Mouse (Mus musculus) liver, embryonic 16.5 days (tissue): ENCODE data around the gene Trip11. TPM values are rescaled to one million over a fixed set of nuclear protein-coding genes. Genes with fewer than 3 reads are reported as not detected.

Experiments used
- ATAC-seq: fragments of 200-750 bp; cut with Nextera tagmentation; 2 replicates; pipeline ENCODE4 v1.8.0; 2017; ENCODE audit warnings: low read depth, mild to moderate bottlenecking, moderate number of reproducible peaks, moderate library complexity
- H3K27ac ChIP-seq: fragments of 300-500 bp; sonication (generic); 2 replicates; pipeline ENCODE4 v1.5.1; 2014; ENCODE audit warnings: mild to moderate bottlenecking, low read length
- H3K27me3 ChIP-seq: fragments of 300-500 bp; sonication (generic); 2 replicates; pipeline ENCODE4 v1.6.1; 2014; ENCODE audit warnings: low read depth, low read length, mixed read lengths; ENCODE audit not compliant: control insufficient read depth, insufficient read depth
- H3K36me3 ChIP-seq: fragments of 300-500 bp; sonication (generic); 2 replicates; pipeline ENCODE4 v1.6.1; 2014; ENCODE audit warnings: mild to moderate bottlenecking; ENCODE audit not compliant: control insufficient read depth, insufficient read depth
- H3K4me1 ChIP-seq: fragments of 300-500 bp; sonication (generic); 2 replicates; pipeline ENCODE4 v1.6.1; 2014; ENCODE audit warnings: low read depth, low read length, mixed read lengths; ENCODE audit not compliant: control insufficient read depth
- H3K4me2 ChIP-seq: fragments of 300-500 bp; sonication (generic); 2 replicates; pipeline ENCODE4 v1.6.1; 2014; ENCODE audit warnings: low read depth, low read length, mixed read lengths
- H3K4me3 ChIP-seq: fragments of 300-500 bp; sonication (generic); 2 replicates; pipeline ENCODE4 v1.5.1; 2014; ENCODE audit warnings: low read depth, mild to moderate bottlenecking, low read length
- H3K9ac ChIP-seq: fragments of 300-500 bp; sonication (generic); 2 replicates; pipeline ENCODE4 v1.6.1; 2014; ENCODE audit warnings: low read depth, low read length
- H3K9me3 ChIP-seq: fragments of 300-500 bp; sonication (generic); replicated peaks from 2 replicates; pipeline ENCODE4 v1.6.1; 2016; ENCODE audit warnings: low read length; ENCODE audit not compliant: control insufficient read depth
- WGBS: fragments of 180-500 bp; shearing (Covaris S2); extraction: QIAGEN DNeasy Blood & Tissue Kit; methylation state at CpG from one replicate; pipeline ENCODE4 v1.1.7; 2014; ENCODE audit not compliant: insufficient replicate concordance; 5-methylcytosine and 5-hydroxymethylcytosine counted together
- polyA plus RNA-seq: library from polyadenylated mRNA; unstranded; fragments of >200 nt; fragmentation: Nextera tagmentation; extraction: Ambion mirVana; gene quantifications from 2 replicates; pipeline ENCODE4 v1.2.1, GENCODE M21; 2015

Trip11 gene
- polyA plus RNA-seq, 1 experiment from 2014 or later, result 7.9 TPM

GRCm38 (mm10) chr12:101888312-101888711 is 24.8 kb downstream of the Trip11 start:
- peaks cover 26% of the 10 kb centered on the region for H3K36me3 ChIP-seq
- H3K9ac ChIP-seq, result no peak overlapping the region
- H3K4me3 ChIP-seq, result no peak overlapping the region
- H3K27ac ChIP-seq, result no peak overlapping the region
- 79% methylated on average over 2 of the region's 2 CpGs for WGBS
- H3K9me3 ChIP-seq, result no peaks in the 10 kb centered on the region
- no peaks in the 10 kb centered on the region for H3K27me3 ChIP-seq
- ATAC-seq, result no peak
- no peaks in the 10 kb centered on the region for H3K4me1 ChIP-seq
- H3K4me2 ChIP-seq, result no peak overlapping the region

GRCm38 (mm10) chr12:101884926-101885325 is 28.1 kb downstream of the Trip11 start:
- WGBS, result 82% methylated on average over 7 of the region's 7 CpGs
- Histone ChIP-seq H3K27me3 (no peaks in the 10 kb centered on the region), H3K4me1 (no peaks in the 10 kb centered on the region), H3K4me2 (no peak overlapping the region), H3K4me3 (no peak overlapping the region), H3K9ac (no peak overlapping the region), H3K27ac (no peak overlapping the region), H3K36me3 (peaks cover 22% of the 10 kb centered on the region), H3K9me3 (no peaks in the 10 kb centered on the region)
- no peak for ATAC-seq

- ATAC-seq, result no peak
- Histone ChIP-seq H3K27ac (no peak overlapping the region), H3K4me2 (no peak overlapping the region), H3K4me1 (no peaks in the 10 kb centered on the region), H3K36me3 (peaks cover 12% of the 10 kb centered on the region), H3K9ac (no peak overlapping the region), H3K9me3 (no peaks in the 10 kb centered on the region), H3K4me3 (no peak overlapping the region), H3K27me3 (no peaks in the 10 kb centered on the region)
- 71% methylated on average over 2 of the region's 2 CpGs for WGBS
Measured at GRCm38 (mm10) chr12:101876374-101876773, 36.7 kb downstream of the Trip11 start.

GRCm38 (mm10) chr12:101875107-101875506 is 38.0 kb downstream of the Trip11 start:
- H3K4me3 ChIP-seq, result no peak overlapping the region
- WGBS, result 67% methylated on average over 1 of the region's 1 CpGs
- no peaks in the 10 kb centered on the region for H3K27me3 ChIP-seq
- no peaks in the 10 kb centered on the region for H3K4me1 ChIP-seq
- no peaks in the 10 kb centered on the region for H3K9me3 ChIP-seq
- H3K4me2 ChIP-seq, result no peak overlapping the region
- no peak overlapping the region for H3K9ac ChIP-seq
- no peak for ATAC-seq
- H3K36me3 ChIP-seq, result peaks cover 12% of the 10 kb centered on the region
- no peak overlapping the region for H3K27ac ChIP-seq

- Histone ChIP-seq H3K9me3 (no peaks in the 10 kb centered on the region), H3K4me1 (no peaks in the 10 kb centered on the region), H3K4me3 (no peak overlapping the region), H3K36me3 (0 out of 2 replicates have a peak, but pooled peaks cover 2% of the 10 kb centered on the region), H3K27me3 (no peaks in the 10 kb centered on the region), H3K27ac (no peak overlapping the region), H3K9ac (no peak overlapping the region), H3K4me2 (no peak overlapping the region)
- 72% methylated on average over 10 of the region's 10 CpGs for WGBS
- no peak for ATAC-seq
Measured at GRCm38 (mm10) chr12:101862286-101862964, 50.6 kb downstream of the Trip11 start.

GRCm38 (mm10) chr12:101860256-101860655 is 52.8 kb downstream of the Trip11 start:
- Histone ChIP-seq H3K4me1 (no peaks in the 10 kb centered on the region), H3K27ac (no peak overlapping the region), H3K4me3 (no peak overlapping the region), H3K27me3 (no peaks in the 10 kb centered on the region), H3K9me3 (no peaks in the 10 kb centered on the region), H3K4me2 (no peak overlapping the region), H3K9ac (no peak overlapping the region), H3K36me3 (no peaks in the 10 kb centered on the region)
- 90% methylated on average over 1 of the region's 1 CpGs for whole genome bisulfite sequencing
- ATAC-seq, result no peak

GRCm38 (mm10) chr12:101858011-101858410 is 55.1 kb downstream of the Trip11 start:
- no peaks in the 10 kb centered on the region for H3K9me3 ChIP-seq
- H3K36me3 ChIP-seq, result no peaks in the 10 kb centered on the region
- ATAC-seq, result no peak
- H3K27ac ChIP-seq, result no peak overlapping the region
- no peak overlapping the region for H3K4me3 ChIP-seq
- no peak overlapping the region for H3K4me2 ChIP-seq
- no peaks in the 10 kb centered on the region for H3K4me1 ChIP-seq
- no peak overlapping the region for H3K9ac ChIP-seq
- 75% methylated on average over 5 of the region's 5 CpGs for WGBS
- no peaks in the 10 kb centered on the region for H3K27me3 ChIP-seq

- Histone ChIP-seq H3K27me3 (no peaks in the 10 kb centered on the region), H3K4me1 (no peaks in the 10 kb centered on the region), H3K4me2 (no peak overlapping the region), H3K9me3 (no peaks in the 10 kb centered on the region), H3K27ac (no peak overlapping the region), H3K4me3 (no peak overlapping the region), H3K36me3 (no peaks in the 10 kb centered on the region), H3K9ac (no peak overlapping the region)
- 87% methylated on average over 11 of the region's 11 CpGs for WGBS
- ATAC-seq, result no peak
Measured at GRCm38 (mm10) chr12:101854336-101854735, 58.7 kb downstream of the Trip11 start.

- WGBS, result 79% methylated on average over 7 of the region's 7 CpGs
- H3K4me1 ChIP-seq, result no peaks in the 10 kb centered on the region
- no peak for ATAC-seq
- H3K27me3 ChIP-seq, result no peaks in the 10 kb centered on the region
- no peak overlapping the region for H3K9ac ChIP-seq
- no peaks in the 10 kb centered on the region for H3K36me3 ChIP-seq
- H3K4me2 ChIP-seq, result no peak overlapping the region
- no peak overlapping the region for H3K27ac ChIP-seq
- H3K9me3 ChIP-seq, result no peaks in the 10 kb centered on the region
- H3K4me3 ChIP-seq, result no peak overlapping the region
Measured at GRCm38 (mm10) chr12:101851846-101852564, 61.1 kb downstream of the Trip11 start.
